Mouse (Mus musculus) thymus, adult 2 months (tissue): ENCODE results near the gene Cdk4.

ENCODE experiments used
- CTCF ChIP-seq: fragments of 200-500 bp; IDR thresholded peaks from 2 replicates; pipeline ENCODE4 v1.5.1; 2012; ENCODE audit warnings: mild to moderate bottlenecking, control low read depth, low read length, moderate library complexity, borderline replicate concordance; ENCODE audit not compliant: control insufficient read depth, poor library complexity, insufficient read depth; ENCODE audit errors: extremely low read depth
- POLR2A ChIP-seq: fragments of 200-500 bp; IDR thresholded peaks from 2 replicates; pipeline ENCODE4 v1.6.1; 2012; ENCODE audit warnings: mild to moderate bottlenecking, low read length, control low read depth, moderate library complexity; ENCODE audit not compliant: control insufficient read depth, poor library complexity, insufficient read depth; ENCODE audit errors: extremely low read depth

- TF ChIP-seq CTCF (no peak), POLR2A (no peak)
Observed at GRCm38 (mm10) chr10:127111001-127111887, 47.9 kb downstream of the Cdk4 start.
